Mouse (Mus musculus) layer of hippocampus, adult 2 months (tissue): ENCODE results near the gene Syna. TPM values are rescaled to one million over a fixed set of nuclear protein-coding genes. Genes with fewer than 3 reads are reported as not detected.

Experiments used
- DNase-seq, 2 experiments: peaks; one replicate each; pipeline ENCODE4 v3.0.0; 2022; ENCODE audit warnings: low spot score in 2 of 2
- H3K27ac ChIP-seq: fragments of 200-600 bp; 2 replicates; pipeline ENCODE4 v1.8.1; 2022
- H3K4me3 ChIP-seq: fragments of 200-600 bp; 2 replicates; pipeline ENCODE4 v1.8.1; 2022; ENCODE audit warnings: mild to moderate bottlenecking
- CTCF ChIP-seq: fragments of 200-600 bp; conservative IDR thresholded peaks from 2 replicates; pipeline ENCODE4 v1.8.1; 2022; ENCODE audit warnings: antibody characterized with exemption, mild to moderate bottlenecking, moderate library complexity
- total RNA-seq, 2 experiments: library from RNA; stranded (reverse); gene quantifications; 2 replicates each; pipeline ENCODE4 v1.2.3; 2021

The Syna gene
- total RNA-seq, 2 experiments from 2014 or later: 5.4 to 6.8 TPM

DNA sequence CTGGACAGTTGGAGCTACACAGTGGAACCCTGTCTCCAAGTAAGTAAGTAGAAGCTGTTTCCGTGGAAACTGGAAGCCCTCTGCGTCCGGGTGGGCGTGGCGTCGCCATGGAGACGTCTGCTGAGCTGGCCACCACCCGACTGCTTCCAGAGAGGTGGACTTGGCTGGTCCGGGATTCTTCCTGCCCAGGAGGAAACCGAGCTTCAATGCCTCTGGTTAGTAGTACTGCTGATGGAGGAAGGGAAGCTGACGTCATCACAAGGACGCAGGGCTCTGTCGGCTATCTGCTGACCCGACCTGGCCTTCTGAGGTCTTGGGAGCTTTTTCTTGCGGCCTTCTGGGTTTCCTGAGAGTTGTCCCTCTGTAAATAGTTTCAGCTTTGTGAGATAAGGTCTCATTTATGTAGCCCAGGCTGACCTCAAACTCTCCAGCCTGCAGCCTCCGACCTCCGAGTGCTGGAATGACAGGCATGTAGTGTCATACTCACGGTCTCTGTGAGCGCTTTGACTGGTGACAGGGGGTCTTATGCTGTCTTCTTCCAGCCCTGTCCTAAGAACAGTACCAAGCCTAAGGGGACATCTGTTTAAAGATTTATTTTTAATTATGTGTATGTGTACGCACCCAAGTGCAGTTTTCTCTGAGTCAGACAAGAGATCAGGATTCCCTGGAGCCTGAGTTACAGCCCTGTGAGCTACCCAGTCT lies 4.4 kb downstream of the Syna start:
- TF ChIP-seq CTCF: no peak
- Histone ChIP-seq H3K27ac (peak overlapping the region; percentile 81), H3K4me3 (peak overlapping the region; percentile 17; the same call in 1 of the 2 replicates)
- peak; percentile 74 to 82 for DNase-seq

DNA sequence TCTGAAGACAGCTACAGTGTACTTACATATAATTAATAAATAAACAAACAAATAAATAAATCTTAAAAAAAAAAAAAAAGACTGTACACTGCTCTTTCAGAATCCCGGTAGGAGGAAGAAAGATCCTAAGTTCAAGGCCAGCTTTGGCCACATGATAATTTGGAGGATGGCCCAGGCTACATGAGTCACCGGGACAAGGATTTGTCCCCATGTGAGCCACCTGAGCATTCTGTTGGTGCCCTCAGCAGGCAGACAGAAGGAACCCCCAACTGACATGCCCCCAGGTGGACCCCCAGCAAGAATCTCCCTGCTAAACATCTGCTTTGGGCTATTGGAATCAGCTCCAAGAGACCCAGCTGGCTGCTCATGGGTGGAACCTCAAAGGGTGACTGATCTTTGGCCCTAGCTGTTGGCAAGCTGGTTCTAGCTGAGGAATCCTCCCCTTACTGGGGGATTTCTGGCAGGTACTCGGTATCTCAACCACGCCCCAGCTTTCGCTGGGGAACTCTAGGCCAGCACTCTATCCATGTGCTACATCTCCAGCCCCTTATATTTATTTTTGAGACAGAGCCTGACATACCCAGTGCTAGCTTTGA lies 5.9 kb downstream of the Syna start:
- TF ChIP-seq CTCF: no peak; the same call in none of the 2 replicates
- no peak for DNase-seq
- Histone ChIP-seq H3K27ac (no peak overlapping the region), H3K4me3 (no peak overlapping the region)

DNA sequence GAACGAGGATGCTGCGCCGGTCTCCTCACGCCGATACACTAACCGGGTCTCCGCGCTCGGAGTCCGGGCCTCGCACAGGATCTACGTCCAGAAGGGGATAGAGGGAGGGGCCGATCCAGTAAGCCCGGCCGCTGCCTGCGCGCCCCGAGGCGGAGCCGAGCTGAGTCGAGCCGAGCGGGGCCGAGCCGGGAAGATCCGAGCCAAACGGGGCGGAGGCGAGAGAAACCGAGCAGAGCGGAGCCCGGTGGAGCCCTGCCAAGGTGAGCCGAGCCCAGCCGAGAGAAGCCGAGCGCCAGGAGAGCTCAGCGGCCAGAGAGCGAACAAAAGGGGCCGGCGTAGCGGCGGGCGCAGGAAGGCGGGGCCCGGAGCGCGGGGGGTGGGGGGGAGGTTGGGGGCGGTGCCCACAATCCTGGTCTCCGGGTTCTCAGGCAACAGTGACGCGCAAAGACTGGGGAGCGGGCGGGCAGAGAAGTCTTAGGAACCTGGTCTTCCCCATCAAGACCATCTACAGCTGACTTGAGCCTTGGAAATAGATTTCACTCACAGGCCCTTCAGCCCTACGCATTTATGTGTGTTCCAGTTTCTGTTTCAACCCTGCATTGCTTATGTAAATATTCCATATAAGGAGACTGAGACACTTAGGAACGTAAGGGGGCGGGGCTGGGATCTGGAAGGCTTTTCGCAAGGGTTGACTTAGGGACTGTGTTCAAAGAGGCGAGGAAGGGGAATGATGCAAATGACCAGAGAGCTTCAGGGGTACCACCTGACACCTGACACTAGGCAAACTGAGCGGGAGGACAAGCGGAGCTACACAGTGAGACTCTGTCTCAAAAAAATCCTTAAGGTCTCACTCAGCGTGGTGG lies 7.6 kb downstream of the Syna start, which contains the start of gene Clip2:
TSS of gene Clip2 (minus strand) at position 325 of the 863 bp plus-strand sequence.
- DNase-seq: peak; percentile 98 to 100
- peak; percentile 67 for TF ChIP-seq CTCF
- peak within 1 kb of the TSS; percentile 98 for H3K27ac ChIP-seq
- H3K4me3 ChIP-seq: peak within 1 kb of the TSS; percentile 99

DNA sequence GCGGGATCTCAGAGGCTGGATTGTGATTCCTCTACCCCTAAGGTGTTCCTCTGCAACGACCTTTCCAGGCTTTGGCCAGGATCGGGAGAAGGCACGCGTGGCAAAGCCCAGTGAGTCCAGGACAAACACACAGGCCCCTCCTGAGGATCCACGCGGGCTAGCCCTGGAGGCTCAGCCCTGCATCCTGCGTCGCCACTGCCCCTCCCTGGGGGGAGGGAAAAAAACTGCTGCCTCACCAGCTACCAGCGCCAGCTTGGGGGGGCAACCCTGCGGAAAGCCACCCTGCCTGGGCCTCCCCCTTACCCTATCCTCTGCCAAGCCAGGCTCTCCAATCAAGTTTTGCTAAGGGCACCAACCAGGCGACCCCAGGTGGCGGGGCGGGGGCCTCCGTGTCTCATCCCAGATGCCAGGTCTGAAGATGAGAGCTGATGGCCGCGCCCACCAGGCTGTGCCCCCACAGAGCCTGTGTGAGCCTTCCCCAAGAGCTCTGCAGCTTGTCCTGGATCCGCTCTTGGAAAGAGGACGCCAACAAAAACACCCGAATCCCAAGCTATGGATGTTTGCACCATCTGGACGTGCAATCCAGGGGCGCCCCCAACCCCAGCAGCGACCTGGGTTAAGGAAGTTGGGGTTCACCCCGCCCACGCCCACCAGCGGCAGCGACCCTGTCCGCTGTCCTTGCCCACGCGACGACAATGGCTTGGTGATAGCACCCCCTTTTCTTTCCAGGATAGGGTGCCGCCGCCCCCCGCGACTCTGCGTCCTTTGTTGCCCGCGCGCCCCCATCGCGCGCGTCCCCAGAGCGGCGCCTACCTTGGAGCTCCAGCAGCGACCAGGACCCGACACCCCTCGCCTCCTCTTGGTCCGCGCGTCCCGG lies 8.5 kb downstream of the Syna start:
- H3K4me3 ChIP-seq: peak overlapping the region; percentile 99
- H3K27ac ChIP-seq: peak overlapping the region; percentile 98
- DNase-seq: peak; percentile 42 to 54
- no peak for TF ChIP-seq CTCF

DNA sequence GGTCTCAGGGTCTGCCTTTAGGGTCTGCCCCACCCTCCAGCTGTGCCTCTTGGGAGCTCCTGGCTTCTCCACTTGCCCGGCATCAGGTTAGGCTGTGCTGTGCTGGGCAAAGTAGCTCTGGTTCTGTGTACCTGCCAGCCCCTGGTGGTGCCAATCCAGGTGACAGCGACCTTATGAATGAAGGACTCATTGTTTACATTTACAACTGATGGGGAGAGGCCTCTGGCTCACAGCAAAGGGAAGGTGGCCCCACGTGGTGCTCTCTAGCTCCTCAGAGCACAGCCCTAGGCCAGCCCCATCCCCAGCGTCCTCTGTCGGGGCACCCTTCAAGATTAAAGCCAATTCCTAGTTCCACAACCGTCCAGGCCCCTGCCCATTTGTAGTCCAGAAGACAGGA lies 9.1 kb downstream of the Syna start:
- Histone ChIP-seq H3K4me3 (peak overlapping the region; percentile 99), H3K27ac (peak overlapping the region; percentile 98)
- 0 out of 2 replicates have a peak, but pooled peaks have one; percentile 4 for TF ChIP-seq CTCF
- no peak for DNase-seq

DNA sequence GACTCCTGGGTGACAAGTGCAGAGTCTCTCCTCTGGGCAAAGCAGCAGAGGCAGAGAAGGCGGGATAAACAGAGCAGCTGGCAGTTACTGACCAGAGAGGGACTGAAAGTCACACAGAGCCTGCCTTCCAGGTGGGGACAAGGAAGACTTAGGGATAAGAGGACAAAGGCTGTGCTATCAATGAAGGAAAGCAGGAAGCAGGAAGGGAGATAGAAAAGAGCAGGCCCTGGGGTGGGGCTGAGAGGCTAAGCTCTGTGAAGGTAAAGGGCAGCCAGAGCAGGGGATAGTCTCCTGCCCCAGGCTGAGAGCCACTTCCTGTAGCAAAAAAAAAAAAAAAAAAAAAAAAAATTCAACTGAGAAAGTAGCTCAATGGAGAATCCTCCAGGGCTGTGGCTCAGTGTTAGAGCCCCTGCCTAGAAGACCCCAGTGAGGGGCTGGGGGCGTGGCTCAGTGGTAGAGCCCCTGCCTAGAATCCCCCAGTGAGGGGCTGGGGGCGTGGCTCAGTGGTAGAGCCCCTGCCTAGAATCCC lies 10.3 kb downstream of the Syna start:
- no peak for DNase-seq
- Histone ChIP-seq H3K27ac (peak overlapping the region; percentile 98; the same call in 1 of the 2 replicates), H3K4me3 (peak overlapping the region; percentile 99; the same call in 1 of the 2 replicates)
- TF ChIP-seq CTCF: no peak

DNA sequence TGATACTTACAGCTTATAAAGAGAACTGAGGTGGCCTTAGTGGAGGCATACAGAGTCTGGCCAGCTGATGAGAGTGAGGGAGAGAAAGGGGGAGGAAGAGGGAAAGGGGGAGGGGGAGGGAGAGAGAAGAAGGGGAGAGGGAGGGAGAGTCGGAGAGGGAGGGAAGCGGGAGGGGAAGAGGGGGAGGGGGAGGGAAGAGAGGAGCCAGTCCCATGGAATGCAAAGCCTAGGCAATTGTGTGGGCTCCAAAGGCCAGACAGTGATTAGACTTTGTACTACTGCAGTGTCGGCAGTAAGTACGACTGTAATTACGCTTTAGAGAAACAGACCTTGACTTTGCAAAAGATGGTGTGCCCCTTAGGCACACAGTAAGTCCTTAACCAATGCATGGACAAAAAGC lies 11.7 kb downstream of the Syna start:
- TF ChIP-seq CTCF: no peak
- DNase-seq: no peak
- 0 out of 2 replicates have a peak overlapping the region, but pooled peaks have one; percentile 6 for H3K4me3 ChIP-seq
- peak overlapping the region; percentile 68; the same call in 1 of the 2 replicates for H3K27ac ChIP-seq

DNA sequence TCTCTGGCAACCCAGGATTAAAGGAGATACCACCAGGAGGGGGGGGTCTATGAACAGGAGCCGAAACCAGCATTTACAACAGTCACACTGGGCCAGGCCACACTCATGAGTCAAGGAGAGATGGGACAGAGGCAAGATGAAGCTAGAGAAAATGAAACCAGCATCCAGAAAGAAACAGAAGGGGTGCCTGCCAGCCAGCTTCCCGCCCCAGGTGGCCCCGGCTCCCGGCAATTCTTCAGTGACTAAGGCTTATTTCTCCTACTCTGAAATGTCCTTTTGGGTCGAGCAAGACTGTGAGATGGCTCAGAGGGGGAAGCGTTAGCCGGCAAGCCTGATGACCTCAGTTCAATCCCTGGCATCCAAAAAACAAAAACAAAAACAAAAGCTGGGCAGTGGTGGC lies 13.2 kb downstream of the Syna start:
- no peak for DNase-seq
- no peak overlapping the region; the same call in 1 of the 2 replicates for H3K4me3 ChIP-seq
- TF ChIP-seq CTCF: no peak
- peak overlapping the region; percentile 72 for H3K27ac ChIP-seq

DNA sequence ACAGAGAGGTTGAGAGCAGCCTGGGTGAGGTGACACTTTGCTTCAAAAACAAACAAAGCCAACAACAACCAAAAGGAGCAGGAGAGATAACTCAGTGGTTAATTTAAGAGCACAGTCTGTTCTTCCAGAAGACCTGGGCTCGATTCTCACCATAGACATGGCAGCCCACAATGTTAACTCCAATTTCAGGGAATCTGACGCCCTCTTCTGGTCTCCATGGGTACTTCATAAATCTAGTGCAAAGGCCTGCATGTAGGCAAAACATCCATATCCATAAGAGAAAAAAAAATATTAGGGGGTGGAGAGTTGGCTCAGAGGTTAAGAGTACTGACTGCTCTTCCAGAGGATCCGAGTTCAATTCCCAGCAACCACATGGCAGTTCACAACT lies 14.7 kb downstream of the Syna start:
- Histone ChIP-seq H3K4me3 (no peak overlapping the region), H3K27ac (peak overlapping the region; percentile 59; the same call in 1 of the 2 replicates)
- DNase-seq: no peak
- peak; percentile 71 for TF ChIP-seq CTCF

DNA sequence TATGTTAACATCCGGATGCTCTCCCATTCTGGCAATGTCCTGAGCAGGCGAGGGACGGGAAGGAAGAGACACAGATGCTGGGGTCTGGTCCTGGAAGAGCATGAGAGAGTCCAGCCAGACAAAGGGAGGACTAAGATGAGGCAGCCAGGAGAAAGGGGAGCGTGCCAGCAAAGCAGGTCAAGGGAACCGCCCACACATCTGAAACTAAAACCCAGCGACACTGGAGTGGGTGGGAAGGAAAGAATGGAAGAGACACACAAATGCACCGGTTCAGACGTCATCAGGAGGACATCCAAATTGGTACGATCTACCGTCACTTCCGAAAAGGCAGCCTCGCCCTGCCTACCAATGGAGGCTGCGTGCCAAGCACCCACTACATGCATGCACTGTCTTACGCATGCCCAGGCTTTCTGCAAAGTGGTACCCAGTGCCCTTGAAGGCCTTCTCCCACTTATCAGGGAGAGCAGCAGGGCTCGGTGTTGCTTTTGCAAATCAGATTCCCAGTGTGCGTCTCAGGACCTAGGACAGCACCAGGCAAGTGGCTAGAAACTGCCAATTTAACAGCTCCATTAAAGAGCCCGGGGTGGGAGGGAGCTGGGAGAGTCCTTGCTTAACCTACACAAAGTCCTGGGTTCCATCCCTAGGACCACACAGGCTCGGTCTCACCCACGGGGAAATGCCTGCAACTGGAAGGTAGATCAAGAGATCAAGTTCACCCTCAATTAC lies 15.3 kb downstream of the Syna start:
- 0 out of 2 replicates have a peak overlapping the region, but pooled peaks have one; percentile 10 for H3K4me3 ChIP-seq
- peak overlapping the region; percentile 59; the same call in 1 of the 2 replicates for H3K27ac ChIP-seq
- DNase-seq: peak in 1 of 2 experiments; percentile 38
- TF ChIP-seq CTCF: no peak

DNA sequence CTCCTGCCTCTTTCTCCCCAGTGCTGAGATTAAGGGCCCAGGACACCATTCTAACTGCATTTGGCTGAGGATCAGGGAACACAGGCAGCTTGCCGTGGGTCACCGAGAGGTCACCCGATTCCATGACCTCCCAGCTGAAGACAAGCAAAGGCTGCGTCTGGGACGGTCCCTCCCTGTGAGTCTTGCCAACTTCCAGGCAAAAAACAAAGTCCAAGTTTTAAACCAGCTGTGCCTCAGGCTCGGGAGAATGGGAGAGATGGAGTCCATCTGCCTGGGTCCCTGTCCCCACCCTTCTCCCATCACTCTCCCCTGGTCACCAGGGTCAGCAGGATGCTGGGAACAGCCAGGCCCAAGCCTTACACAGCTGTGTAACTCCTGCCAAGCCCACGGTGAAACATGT lies 18.3 kb downstream of the Syna start:
- Histone ChIP-seq H3K27ac (peak overlapping the region; percentile 80; the same call in 1 of the 2 replicates), H3K4me3 (no peak overlapping the region)
- no peak for DNase-seq
- TF ChIP-seq CTCF: no peak
